Mouse (Mus musculus) liver, embryonic 14.5 days (tissue): ENCODE measurements around the gene Cldn7. TPM values are rescaled to one million over a fixed set of nuclear protein-coding genes. Genes with fewer than 3 reads are reported as not detected.
A peak's percentile ranks its signal among the peaks of the same experiment; 100 is the strongest.

Source experiments
- ATAC-seq: fragments of 200-750 bp; cut with Nextera tagmentation; 2 replicates; pipeline ENCODE4 v1.8.0; 2017; ENCODE audit warnings: moderate number of reproducible peaks, mild to moderate bottlenecking, moderate library complexity; ENCODE audit not compliant: insufficient read depth
- DNase-seq, 3 experiments: peaks; one replicate each; pipeline ENCODE4 v3.0.0-alpha.2; 2012 to 2013; ENCODE audit warnings: low read depth in 3 of 3, low spot score in 3 of 3
- H3K27ac ChIP-seq: fragments of 300-500 bp; sonication (generic); 2 replicates; pipeline ENCODE4 v1.5.1; 2014; ENCODE audit warnings: moderate library complexity, mild to moderate bottlenecking, control low read depth, inconsistent platforms
- H3K27me3 ChIP-seq: fragments of 300-500 bp; sonication (generic); 2 replicates; pipeline ENCODE4 v1.6.1; 2014; ENCODE audit warnings: mild to moderate bottlenecking, low read length, moderate library complexity; ENCODE audit not compliant: control insufficient read depth, insufficient read depth
- H3K36me3 ChIP-seq: fragments of 300-500 bp; sonication (generic); replicated peaks from 2 replicates; pipeline ENCODE4 v1.6.1; 2014; ENCODE audit warnings: low read depth; ENCODE audit not compliant: control insufficient read depth, insufficient read depth
- H3K4me1 ChIP-seq, 2 experiments: fragments of 200-500 bp in 1 of 2; fragments of 300-500 bp in 1 of 2; sonication (generic) in 1 of 2; replicated peaks; 2 replicates each; pipeline ENCODE4 v1.6.1; 2012 to 2014; ENCODE audit warnings: antibody characterized with exemption in 1 of 2, inconsistent platforms in 1 of 2, low read length in 1 of 2; ENCODE audit not compliant: control insufficient read depth in 2 of 2, insufficient read depth in 2 of 2
- H3K4me2 ChIP-seq: fragments of 300-500 bp; sonication (generic); 2 replicates; pipeline ENCODE4 v1.6.1; 2014; ENCODE audit warnings: low read depth, mild to moderate bottlenecking, control low read depth, moderate library complexity
- H3K4me3 ChIP-seq, 2 experiments: fragments of 200-500 bp in 1 of 2; fragments of 300-500 bp in 1 of 2; sonication (generic) in 1 of 2; 2 replicates each; pipeline ENCODE4 v1.5.1; 2012 to 2014; ENCODE audit warnings: low read depth in 2 of 2, low read length in 2 of 2, mild to moderate bottlenecking in 2 of 2, control low read depth in 1 of 2, inconsistent platforms in 1 of 2, moderate library complexity in 1 of 2; ENCODE audit not compliant: insufficient read depth in 1 of 2
- H3K9ac ChIP-seq: fragments of 300-500 bp; sonication (generic); replicated peaks from 2 replicates; pipeline ENCODE4 v1.6.1; 2014; ENCODE audit warnings: mild to moderate bottlenecking, control low read depth, moderate library complexity
- H3K9me3 ChIP-seq: fragments of 300-500 bp; sonication (generic); 2 replicates; pipeline ENCODE4 v1.6.1; 2016; ENCODE audit warnings: low read length, mixed read lengths; ENCODE audit not compliant: control insufficient read depth
- CTCF ChIP-seq: IDR thresholded peaks from 2 replicates; pipeline ENCODE4 v1.5.1; 2016; ENCODE audit warnings: antibody characterized with exemption, low read depth, control low read depth
- EP300 ChIP-seq: IDR thresholded peaks from 2 replicates; pipeline ENCODE4 v1.6.1; 2016; ENCODE audit warnings: antibody characterized with exemption, low read depth
- WGBS: fragments of 180-500 bp; shearing (Covaris S2); extraction: QIAGEN DNeasy Blood & Tissue Kit; methylation state at CpG from one replicate; pipeline ENCODE4 v1.1.7; 2014; ENCODE audit not compliant: insufficient replicate concordance; 5-methylcytosine and 5-hydroxymethylcytosine counted together
- polyA plus RNA-seq, 2 experiments: library from polyadenylated mRNA; depleted of rRNA in 1 of 2; stranded (reverse) in 1 of 2; unstranded in 1 of 2; fragments of >200 nt; fragmentation: Nextera tagmentation in 1 of 2; extraction: Ambion mirVana in 1 of 2; gene quantifications; 2 replicates each; pipeline versions ENCODE4 v1.2.1 to v1.2.3; 2012 to 2014

Gene Cldn7
- polyA plus RNA-seq, 2 experiments: 2.0 to 2.2 TPM

DNA sequence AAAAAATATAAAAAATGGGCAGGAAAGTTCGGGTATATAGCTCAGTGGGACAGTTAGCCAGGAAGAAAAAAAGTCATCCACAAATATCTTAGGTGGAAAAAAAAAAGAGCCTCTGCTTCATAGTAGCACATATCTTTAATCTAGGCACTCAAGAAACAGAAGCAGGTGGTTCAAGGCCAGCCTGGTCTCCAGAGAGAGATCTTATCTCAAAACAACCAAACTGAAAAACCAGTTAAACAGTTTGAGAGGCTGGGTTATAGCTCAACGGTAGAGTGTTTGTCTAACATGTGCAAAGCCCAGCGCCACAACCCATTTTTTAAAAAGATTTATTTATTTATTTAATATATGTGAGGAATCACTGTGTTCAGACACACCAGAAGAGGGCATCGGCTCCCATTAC, 31.5 kb upstream of the Cldn7 start:
- H3K4me3 ChIP-seq: no peak overlapping the region
- no peak overlapping the region for H3K27ac ChIP-seq
- peaks cover 39% of the 10 kb centered on the region for H3K27me3 ChIP-seq
- H3K9ac ChIP-seq: no peak overlapping the region
- H3K9me3 ChIP-seq: no peaks in the 10 kb centered on the region
- no peak overlapping the region for H3K4me2 ChIP-seq
- no peak for ATAC-seq
- DNase-seq: no peak
- TF ChIP-seq CTCF (no peak), EP300 (no peak)
- H3K36me3 ChIP-seq: no peaks in the 10 kb centered on the region
- H3K4me1 ChIP-seq: peaks cover 10 to 12% of the 10 kb centered on the region in 2 experiments
- 53% methylated on average over 4 of the region's 4 CpGs for WGBS

GRCm38 (mm10) chr11:69934169-69934568, 30.4 kb upstream of the Cldn7 start:
- Histone ChIP-seq H3K4me3 (peak overlapping the region; percentile 8 to 25; a peak in 2 of 4 replicates), H3K36me3 (no peaks in the 10 kb centered on the region), H3K27me3 (peaks cover 50% of the 10 kb centered on the region), H3K9me3 (no peaks in the 10 kb centered on the region), H3K9ac (no peak overlapping the region), H3K4me1 (peaks cover 10 to 12% of the 10 kb centered on the region in 2 experiments), H3K4me2 (peak overlapping the region; percentile 73), H3K27ac (no peak overlapping the region)
- 2% methylated on average over 18 of the region's 18 CpGs for WGBS
- peak; percentile 98 for TF ChIP-seq CTCF
- no peak for TF ChIP-seq EP300
- ATAC-seq (peak; percentile 59), DNase-seq (peak; percentile 67 to 80 (median 71))

DNA sequence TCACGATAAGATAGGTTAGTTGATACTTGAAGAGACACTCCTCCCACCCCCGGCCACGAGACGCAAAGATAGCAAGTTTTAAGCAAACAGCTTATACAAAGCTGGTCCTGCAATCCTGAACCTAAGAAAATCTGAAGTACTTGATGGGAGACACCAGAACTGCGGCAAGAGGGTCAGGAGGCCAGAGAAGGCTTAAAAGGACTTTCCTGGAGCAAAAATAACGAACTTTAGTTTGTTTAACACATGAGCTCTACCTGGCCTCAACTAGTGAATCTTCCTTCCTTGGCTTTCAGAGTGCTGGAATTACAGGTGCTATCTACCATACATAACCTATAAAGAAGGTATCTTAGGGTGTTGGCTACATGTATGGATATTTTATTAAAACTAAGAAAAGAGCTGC, 29.9 kb upstream of the Cldn7 start:
- H3K36me3 ChIP-seq: no peaks in the 10 kb centered on the region
- WGBS: 12% methylated on average over 6 of the region's 6 CpGs
- H3K4me3 ChIP-seq: peak overlapping the region in 1 of 2 experiments; percentile 25; a peak in 2 of 4 replicates
- H3K27ac ChIP-seq: no peak overlapping the region
- H3K9ac ChIP-seq: no peak overlapping the region
- H3K27me3 ChIP-seq: peaks cover 53% of the 10 kb centered on the region
- H3K4me2 ChIP-seq: peak overlapping the region; percentile 73
- no peak for TF ChIP-seq EP300
- TF ChIP-seq CTCF: no peak
- peaks cover 10 to 12% of the 10 kb centered on the region in 2 experiments for H3K4me1 ChIP-seq
- no peak for ATAC-seq
- no peak for DNase-seq
- H3K9me3 ChIP-seq: no peaks in the 10 kb centered on the region

GRCm38 (mm10) chr11:69935137-69935879, 29.3 kb upstream of the Cldn7 start, which contains the start of gene Ybx2:
TSS of gene Ybx2 (plus strand) at chr11:69935796.
- H3K4me2 ChIP-seq: peak within 1 kb of the TSS; percentile 73
- TF ChIP-seq CTCF (0 out of 2 replicates have a peak, but pooled peaks have one; percentile 18), EP300 (no peak)
- no peak within 1 kb of the TSS for H3K27ac ChIP-seq
- DNase-seq (peak in 1 of 3 experiments; percentile 74), ATAC-seq (peak; percentile 75)
- peak within 1 kb of the TSS; percentile 39; the same call in 1 of the 2 replicates for H3K9ac ChIP-seq
- H3K9me3 ChIP-seq: no peaks in the 10 kb centered on the region
- H3K4me3 ChIP-seq: peak within 1 kb of the TSS; percentile 10 to 53
- H3K4me1 ChIP-seq: peaks cover 10 to 12% of the 10 kb centered on the region in 2 experiments
- H3K36me3 ChIP-seq: no peaks in the 10 kb centered on the region
- H3K27me3 ChIP-seq: peaks cover 53% of the 10 kb centered on the region
- WGBS: 2% methylated on average over 61 of the region's 62 CpGs

DNA sequence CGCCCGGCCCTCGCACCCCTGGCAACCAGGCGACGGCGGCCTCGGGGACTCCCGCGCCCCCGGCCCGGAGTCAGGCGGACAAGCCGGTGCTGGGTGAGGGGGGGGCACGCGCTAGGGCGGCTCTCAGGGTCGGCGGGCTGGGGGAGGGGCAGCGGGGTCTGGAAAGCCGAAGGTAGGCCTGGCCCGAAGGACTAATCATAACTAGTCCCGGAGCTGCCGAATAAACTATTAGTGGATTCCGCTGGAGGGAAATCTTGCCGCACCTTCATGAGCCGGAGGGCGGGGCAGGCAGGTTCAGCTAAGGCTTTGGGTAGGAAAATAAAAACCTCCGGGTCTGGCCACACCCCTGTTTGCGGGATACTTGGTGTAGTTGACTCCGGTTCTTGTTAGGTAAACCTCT, 28.4 kb upstream of the Cldn7 start:
- Histone ChIP-seq H3K4me1 (peaks cover 10 to 12% of the 10 kb centered on the region in 2 experiments), H3K27me3 (peaks cover 53% of the 10 kb centered on the region), H3K36me3 (no peaks in the 10 kb centered on the region), H3K27ac (no peak overlapping the region), H3K4me3 (peak overlapping the region in 1 of 2 experiments; percentile 53; a peak in 2 of 4 replicates), H3K9ac (no peak overlapping the region), H3K4me2 (peak overlapping the region; percentile 73), H3K9me3 (no peaks in the 10 kb centered on the region)
- DNase-seq (no peak), ATAC-seq (no peak)
- 5% methylated on average over 30 of the region's 30 CpGs for WGBS
- TF ChIP-seq EP300 (no peak), CTCF (no peak)
